Mouse (Mus musculus) hindbrain, postnatal 0 days (tissue): ENCODE measurements around the gene Nucks1. TPM values are rescaled to one million over a fixed set of nuclear protein-coding genes. Genes with fewer than 3 reads are reported as not detected.

Experiments
- ATAC-seq: fragments of 200-750 bp; cut with Nextera tagmentation; 2 replicates; pipeline ENCODE4 v1.8.0; 2017; ENCODE audit warnings: mild to moderate bottlenecking, moderate TSS enrichment, moderate library complexity
- DNase-seq: peaks from one replicate; pipeline ENCODE4 v3.0.0-alpha.2; 2015; ENCODE audit warnings: low spot score
- H3K27ac ChIP-seq: fragments of 300-500 bp; sonication (generic); 2 replicates; pipeline ENCODE4 v1.5.1; 2014; ENCODE audit warnings: mild to moderate bottlenecking
- H3K27me3 ChIP-seq: fragments of 300-500 bp; sonication (generic); 2 replicates; pipeline ENCODE4 v1.6.1; 2014; ENCODE audit warnings: low read length, mixed read lengths; ENCODE audit not compliant: insufficient read depth
- H3K36me3 ChIP-seq: fragments of 300-500 bp; sonication (generic); 2 replicates; pipeline ENCODE4 v1.6.1; 2014; ENCODE audit warnings: low read length, mixed read lengths; ENCODE audit not compliant: insufficient read depth
- H3K4me1 ChIP-seq: fragments of 300-500 bp; sonication (generic); 2 replicates; pipeline ENCODE4 v1.6.1; 2014; ENCODE audit warnings: antibody characterized with exemption, low read length, mixed read lengths; ENCODE audit not compliant: insufficient read depth
- H3K4me2 ChIP-seq: fragments of 300-500 bp; sonication (generic); 2 replicates; pipeline ENCODE4 v1.6.1; 2014; ENCODE audit warnings: low read depth, mild to moderate bottlenecking, low read length, moderate library complexity, mixed read lengths
- H3K4me3 ChIP-seq: fragments of 300-500 bp; sonication (generic); 2 replicates; pipeline ENCODE4 v1.5.1; 2014; ENCODE audit warnings: low read length
- H3K9ac ChIP-seq: fragments of 300-500 bp; sonication (generic); replicated peaks from 2 replicates; pipeline ENCODE4 v1.6.1; 2014; ENCODE audit warnings: mild to moderate bottlenecking, low read length, moderate library complexity, mixed read lengths
- H3K9me3 ChIP-seq: fragments of 300-500 bp; sonication (generic); 2 replicates; pipeline ENCODE4 v1.6.1; 2016; ENCODE audit warnings: low read length, mixed read lengths
- CTCF ChIP-seq: IDR thresholded peaks from 2 replicates; pipeline ENCODE4 v1.5.1; 2016; ENCODE audit warnings: antibody characterized with exemption, control low read depth, low read depth
- WGBS: fragments of 180-500 bp; shearing (Covaris S2); extraction: QIAGEN DNeasy Blood & Tissue Kit; methylation state at CpG from one replicate; pipeline ENCODE4 v1.1.7; 2014; 5-methylcytosine and 5-hydroxymethylcytosine counted together
- polyA plus RNA-seq: library from polyadenylated mRNA; unstranded; fragments of >200 nt; fragmentation: Nextera tagmentation; extraction: Ambion mirVana; gene quantifications from 2 replicates; pipeline ENCODE4 v1.2.1, GENCODE M21; 2015
- total RNA-seq: library from RNA; depleted of rRNA; stranded (reverse); fragments of >200 nt; gene quantifications from 2 replicates; pipeline ENCODE4 v1.2.3, GENCODE M21; 2014

The Nucks1 gene
- total and polyA plus RNA-seq, 2 experiments from 2014 or later: 54.1 to 88.9 TPM

GRCm38 (mm10) chr1:131869561-131869960, 40.8 kb upstream of the Nucks1 start:
- Histone ChIP-seq H3K4me3 (no peak overlapping the region), H3K9ac (no peak overlapping the region), H3K4me1 (no peaks in the 10 kb centered on the region), H3K27me3 (no peaks in the 10 kb centered on the region), H3K27ac (no peak overlapping the region), H3K4me2 (no peak overlapping the region), H3K36me3 (no peaks in the 10 kb centered on the region), H3K9me3 (no peaks in the 10 kb centered on the region)
- ATAC-seq (no peak), DNase-seq (no peak)
- WGBS: 90% methylated on average over 2 of the region's 2 CpGs
- TF ChIP-seq CTCF: no peak

GRCm38 (mm10) chr1:131872856-131873255, 37.5 kb upstream of the Nucks1 start:
- ATAC-seq (no peak), DNase-seq (no peak)
- no peaks in the 10 kb centered on the region for H3K27me3 ChIP-seq
- WGBS: 58% methylated on average over 1 of the region's 1 CpGs
- TF ChIP-seq CTCF: no peak
- H3K4me2 ChIP-seq: no peak overlapping the region
- H3K9me3 ChIP-seq: no peaks in the 10 kb centered on the region
- no peak overlapping the region for H3K27ac ChIP-seq
- H3K9ac ChIP-seq: no peak overlapping the region
- H3K4me1 ChIP-seq: no peaks in the 10 kb centered on the region
- H3K4me3 ChIP-seq: no peak overlapping the region
- no peaks in the 10 kb centered on the region for H3K36me3 ChIP-seq

- TF ChIP-seq CTCF: no peak
- DNase-seq: no peak
- Histone ChIP-seq H3K4me1 (no peaks in the 10 kb centered on the region), H3K4me2 (no peak overlapping the region), H3K27me3 (no peaks in the 10 kb centered on the region), H3K4me3 (no peak overlapping the region), H3K36me3 (no peaks in the 10 kb centered on the region), H3K9me3 (no peaks in the 10 kb centered on the region), H3K27ac (no peak overlapping the region), H3K9ac (no peak overlapping the region)
- no peak for ATAC-seq
- 77% methylated on average over 2 of the region's 2 CpGs for WGBS
These were observed 30.5 kb upstream of the Nucks1 start for GRCm38 (mm10) chr1:131879816-131880215.

GRCm38 (mm10) chr1:131882787-131883186, 27.5 kb upstream of the Nucks1 start:
- WGBS: 72% methylated on average over 2 of the region's 2 CpGs
- Histone ChIP-seq H3K4me2 (no peak overlapping the region), H3K4me1 (no peaks in the 10 kb centered on the region), H3K9me3 (no peaks in the 10 kb centered on the region), H3K27ac (no peak overlapping the region), H3K4me3 (no peak overlapping the region), H3K36me3 (no peaks in the 10 kb centered on the region), H3K27me3 (no peaks in the 10 kb centered on the region), H3K9ac (no peak overlapping the region)
- ATAC-seq (no peak), DNase-seq (no peak)
- TF ChIP-seq CTCF: peak; percentile 42

- ATAC-seq (no peak), DNase-seq (no peak)
- no peaks in the 10 kb centered on the region for H3K36me3 ChIP-seq
- H3K4me2 ChIP-seq: no peak overlapping the region
- 64% methylated on average over 2 of the region's 2 CpGs for WGBS
- no peak overlapping the region for H3K9ac ChIP-seq
- no peaks in the 10 kb centered on the region for H3K4me1 ChIP-seq
- no peaks in the 10 kb centered on the region for H3K9me3 ChIP-seq
- TF ChIP-seq CTCF: no peak
- H3K27me3 ChIP-seq: no peaks in the 10 kb centered on the region
- no peak overlapping the region for H3K27ac ChIP-seq
- no peak overlapping the region for H3K4me3 ChIP-seq
These were observed 24.2 kb upstream of the Nucks1 start for GRCm38 (mm10) chr1:131886173-131886572.

GRCm38 (mm10) chr1:131886641-131887040, 23.7 kb upstream of the Nucks1 start:
- no peaks in the 10 kb centered on the region for H3K36me3 ChIP-seq
- H3K4me3 ChIP-seq: no peak overlapping the region
- TF ChIP-seq CTCF: no peak
- H3K27ac ChIP-seq: no peak overlapping the region
- no peak for ATAC-seq
- H3K9me3 ChIP-seq: no peaks in the 10 kb centered on the region
- WGBS: 62% methylated on average over 3 of the region's 3 CpGs
- no peak overlapping the region for H3K4me2 ChIP-seq
- H3K27me3 ChIP-seq: no peaks in the 10 kb centered on the region
- no peak overlapping the region for H3K9ac ChIP-seq
- H3K4me1 ChIP-seq: no peaks in the 10 kb centered on the region
- DNase-seq: no peak

GRCm38 (mm10) chr1:131890043-131890658, 20.2 kb upstream of the Nucks1 start:
- Histone ChIP-seq H3K9ac (no peak overlapping the region), H3K36me3 (no peaks in the 10 kb centered on the region), H3K9me3 (no peaks in the 10 kb centered on the region), H3K4me3 (no peak overlapping the region), H3K27ac (no peak overlapping the region), H3K4me2 (no peak overlapping the region), H3K4me1 (no peaks in the 10 kb centered on the region), H3K27me3 (no peaks in the 10 kb centered on the region)
- ATAC-seq (no peak), DNase-seq (no peak)
- TF ChIP-seq CTCF: no peak
- 78% methylated on average over 6 of the region's 6 CpGs for WGBS
